Mouse (Mus musculus): ENCODE results near the gene Hdac1.

The Hdac1 gene

DNA sequence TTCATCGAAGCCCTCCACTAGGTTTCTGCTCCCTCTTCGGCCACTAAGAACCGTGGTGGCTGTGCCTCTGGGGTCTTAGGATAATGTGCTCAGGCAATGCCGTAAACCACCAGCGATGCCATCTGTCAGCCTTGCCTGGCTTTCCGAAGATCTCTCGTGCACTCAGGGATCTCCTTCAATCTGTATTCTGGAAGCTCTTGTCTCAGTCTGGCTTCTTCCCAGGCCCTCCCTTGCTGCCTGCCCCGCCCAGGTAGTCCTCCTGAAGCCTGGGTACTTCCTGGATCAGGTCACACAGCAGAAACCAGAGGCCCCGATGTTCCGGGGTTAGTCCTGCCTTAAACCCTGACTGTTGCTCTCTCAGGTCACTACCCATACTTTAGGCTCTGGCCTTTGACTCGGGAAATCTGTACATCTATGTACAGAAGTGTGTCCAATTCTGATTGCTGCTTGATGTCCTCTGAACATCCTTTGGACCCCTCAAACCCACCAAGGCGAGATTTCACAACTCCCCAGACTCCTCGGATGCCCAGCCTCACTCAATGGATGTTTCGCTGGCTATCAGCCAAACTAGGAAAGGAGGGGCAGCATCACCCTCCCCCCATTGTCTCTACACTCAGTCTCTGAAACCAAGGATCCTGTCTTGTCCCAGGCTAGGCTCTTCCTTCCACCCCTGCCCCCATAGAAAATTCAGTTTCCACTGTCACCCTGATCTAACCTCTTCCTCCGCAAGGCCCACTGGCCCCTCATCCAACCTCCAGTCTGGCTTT lies 33.5 kb downstream of the Hdac1 start:
- POLR2A ChIA-PET = interaction anchor here in 3 of 4 experiments (0.5 to 7.1 kb wide), 35 partner anchors 8 to 275 kb away, joined by 3 to 234 read pairs (median 3); partner anchors contain the start of genes Fam229a (in 2 of the 3), Hdac1 (in 2 of the 3), Bsdc1 (in 1 of the 3) and Tmem39b (in 1 of the 3)
- CTCF ChIA-PET = interaction anchor here in 2 of 4 experiments (0.6 to 1.4 kb wide), 5 partner anchors 11 to 1025 kb away, joined by 3 to 8 read pairs (median 4); no protein-coding TSS in a partner anchor

DNA sequence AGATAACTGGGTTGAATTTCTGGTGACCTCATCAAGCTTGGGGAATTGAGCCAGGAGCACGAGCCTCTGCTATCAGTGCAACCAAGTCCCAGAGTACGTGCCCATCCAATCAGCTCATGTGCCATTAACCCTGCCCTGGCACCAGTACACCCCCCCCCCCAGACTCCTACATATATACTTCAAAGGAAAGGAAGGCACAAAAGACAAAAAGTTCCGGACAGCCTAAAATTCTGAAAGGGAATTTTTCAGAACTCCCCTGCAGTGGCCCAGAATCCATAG lies 34.3 kb downstream of the Hdac1 start:
- ChIA-PET CTCF (interaction anchor here in 2 of 4 experiments (0.6 to 1.4 kb wide), 3 partner anchors 14 to 311 kb away, joined by 3 to 5 read pairs (median 3); no protein-coding TSS in a partner anchor), POLR2A (interaction anchor here in 3 of 4 experiments (0.5 to 7.1 kb wide), 12 partner anchors 9 to 265 kb away, joined by 3 to 234 read pairs (median 4); partner anchors contain the start of gene Bsdc1 (in 1 of the 3))

DNA sequence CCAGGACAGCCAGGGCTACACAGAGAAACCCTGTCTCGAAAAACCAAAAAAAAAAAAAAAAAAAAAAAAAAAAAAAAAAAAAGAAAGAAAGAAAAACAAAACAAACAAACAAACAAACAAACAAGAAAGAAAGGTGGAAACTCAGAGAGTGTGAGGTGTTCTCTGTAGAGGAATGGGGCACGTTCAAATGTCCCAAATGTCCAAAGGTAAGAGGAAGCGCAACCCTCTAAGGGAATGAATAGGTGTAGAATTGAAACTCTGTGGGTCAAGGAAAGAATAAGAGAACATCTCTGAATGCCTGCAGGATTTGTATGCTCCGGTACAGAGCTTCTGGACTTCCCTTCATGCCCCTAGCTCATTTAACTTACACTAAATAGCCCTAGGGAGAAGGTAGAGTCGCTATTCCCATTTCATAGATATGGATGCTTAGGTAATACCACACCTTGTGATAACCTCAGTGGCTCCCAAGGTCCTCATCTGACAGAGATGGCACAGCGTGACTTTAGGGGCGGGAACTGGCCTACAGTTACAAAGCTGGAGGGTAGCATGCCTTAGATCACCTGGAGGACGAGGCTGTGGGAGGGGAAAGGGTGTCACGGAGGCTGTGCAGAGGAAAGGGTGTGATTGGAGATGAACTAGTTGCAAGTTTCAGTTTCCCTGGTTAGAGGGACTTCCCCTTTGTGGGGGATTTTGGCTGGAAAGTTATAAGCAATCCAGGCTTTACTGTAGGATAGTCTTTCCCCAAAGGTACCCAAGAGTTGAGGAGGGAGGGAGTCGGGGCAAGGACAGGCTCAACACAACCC lies 34.9 kb downstream of the Hdac1 start:
- CTCF ChIA-PET = interaction anchor here in 2 of 4 experiments (0.7 to 1.4 kb wide), 2 partner anchors 13 to 312 kb away, joined by 3 to 5 read pairs; no protein-coding TSS in a partner anchor
- POLR2A ChIA-PET = interaction anchor here in 3 of 4 experiments (0.5 to 7.1 kb wide), 12 partner anchors 9 to 107 kb away, joined by 3 to 234 read pairs (median 3); partner anchors contain the start of genes Bsdc1 (in 1 of the 3) and Dcdc2b (in 1 of the 3)

- POLR2A ChIA-PET = interaction anchor here in 2 of 4 experiments (0.8 to 1.0 kb wide), 3 partner anchors 10 to 37 kb away, joined by 3 to 4 read pairs (median 3); partner anchors contain the start of gene Hdac1 (in 1 of the 2)
- CTCF ChIA-PET = interaction anchor here in 1 of 4 experiments (0.7 kb wide), 1 partner anchor 9 kb away, joined by 3 read pairs; no protein-coding TSS in a partner anchor
Measured at GRCm38 (mm10) chr4:129505511-129505910, 37.0 kb downstream of the Hdac1 start.

- CTCF ChIA-PET = interaction anchor here in 1 of 4 experiments (1.2 kb wide), 1 partner anchor 11 kb away, joined by 3 read pairs; no protein-coding TSS in a partner anchor
Measured at GRCm38 (mm10) chr4:129502901-129503444, 39.5 kb downstream of the Hdac1 start.

DNA sequence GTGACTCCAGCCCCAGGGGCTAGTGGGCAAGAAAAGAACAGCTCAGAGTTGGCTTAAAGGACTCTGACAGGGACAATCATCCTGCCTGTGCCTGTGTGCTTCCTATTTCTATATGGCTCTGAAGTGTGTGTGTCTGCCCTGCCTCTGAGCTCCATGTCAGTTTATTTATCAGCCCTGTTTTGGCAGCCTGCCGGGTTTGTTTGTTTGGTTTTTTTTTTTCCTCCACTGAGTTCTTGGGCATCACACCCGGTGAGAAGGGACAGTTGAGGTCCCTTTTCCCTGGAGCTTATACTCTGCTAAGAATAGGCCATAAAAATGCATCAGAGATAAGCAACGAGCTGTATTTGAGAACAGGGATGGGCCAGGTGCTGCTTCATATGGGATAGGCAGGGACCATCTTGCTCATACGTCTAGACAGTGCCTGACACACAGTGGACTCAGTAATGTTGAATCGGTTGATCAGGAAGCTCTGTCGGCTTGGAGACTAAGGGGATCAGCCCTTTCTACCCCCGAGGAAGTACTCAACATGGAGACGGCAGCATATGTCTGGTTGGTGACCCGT lies 40.1 kb downstream of the Hdac1 start:
- ChIA-PET CTCF (interaction anchor here in 1 of 4 experiments (0.9 to 1.2 kb wide), 2 partner anchors 11 to 52 kb away, joined by 3 to 4 read pairs; no protein-coding TSS in a partner anchor), POLR2A (interaction anchor here (0.6 to 11.8 kb wide), 29 partner anchors 8 to 510 kb away, joined by 3 to 234 read pairs (median 6); partner anchors contain the start of genes Marcksl1 (in 4 of the 4), Bsdc1 (in 3 of the 4), Fam229a (in 2 of the 4) and Hdac1 (in 2 of the 4))

More at GRCm38 (mm10) chr4:129502901-129503444, 39.5 kb downstream of the Hdac1 start:
- POLR2A ChIA-PET = interaction anchor here (0.7 to 11.8 kb wide), 33 partner anchors 8 to 511 kb away, joined by 3 to 234 read pairs (median 5); partner anchors contain the start of genes Marcksl1 (in 4 of the 4), Bsdc1 (in 3 of the 4), Fam229a (in 2 of the 4) and Hdac1 (in 2 of the 4)

DNA sequence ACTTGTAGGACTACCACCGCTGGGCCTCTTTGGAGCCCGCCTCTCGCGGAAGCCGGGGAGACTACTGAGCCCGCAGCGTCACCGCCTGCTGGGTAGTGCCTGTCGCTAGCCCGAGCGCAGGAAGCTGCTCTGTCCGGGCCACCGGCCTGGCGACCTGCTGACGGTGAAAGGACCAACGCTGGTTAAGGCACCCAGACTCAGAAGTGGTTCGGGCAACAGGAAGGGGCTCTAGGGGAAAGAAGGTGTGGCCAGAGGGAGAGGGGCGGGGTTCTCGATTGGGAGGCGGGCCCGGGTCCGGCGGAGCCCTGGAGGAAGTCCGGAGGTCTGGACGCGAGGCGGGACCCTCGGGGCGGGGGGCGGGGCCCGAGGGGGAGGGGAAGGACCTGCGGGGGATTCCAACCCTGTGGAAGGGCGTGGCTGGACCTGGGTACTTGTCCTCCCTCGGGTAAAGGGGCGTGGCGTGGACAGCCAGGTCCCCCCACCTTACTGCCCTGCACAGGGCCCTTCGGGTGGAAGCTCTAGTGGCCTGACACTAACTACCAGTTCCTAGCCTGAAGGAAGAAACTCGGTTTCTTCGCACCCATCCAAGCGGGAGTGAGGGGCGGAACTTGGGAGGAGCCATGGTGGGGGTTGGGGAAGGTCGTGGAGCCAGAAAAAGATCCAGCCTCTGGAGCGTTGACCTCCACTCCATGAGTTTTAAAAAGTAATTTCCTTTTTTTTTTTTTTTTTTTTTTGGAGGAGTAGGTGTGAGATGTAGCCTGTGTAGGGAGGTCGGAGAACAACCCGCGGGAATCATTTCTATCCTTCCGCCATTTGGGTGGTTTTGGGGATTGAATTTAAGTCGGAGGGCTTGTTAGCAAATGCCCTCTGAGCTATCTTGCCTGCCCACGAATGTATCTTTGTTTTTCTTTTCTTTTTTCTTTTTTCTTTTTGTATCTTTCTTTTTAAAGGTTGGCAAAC lies 41.6 kb downstream of the Hdac1 start:
- ChIA-PET POLR2A (interaction anchor here (0.5 to 11.8 kb wide), 51 partner anchors 8 to 443 kb away, joined by 3 to 234 read pairs (median 4); partner anchors contain the start of genes Marcksl1 (in 4 of the 4), Bsdc1 (in 3 of the 4), Fam229a (in 2 of the 4) and Tssk3 (in 2 of the 4)), CTCF (interaction anchor here in 2 of 4 experiments (0.6 to 1.4 kb wide), 6 partner anchors 10 to 116 kb away, joined by 3 to 5 read pairs (median 3); partner anchors contain the start of gene Marcksl1 (in 2 of the 2))

DNA sequence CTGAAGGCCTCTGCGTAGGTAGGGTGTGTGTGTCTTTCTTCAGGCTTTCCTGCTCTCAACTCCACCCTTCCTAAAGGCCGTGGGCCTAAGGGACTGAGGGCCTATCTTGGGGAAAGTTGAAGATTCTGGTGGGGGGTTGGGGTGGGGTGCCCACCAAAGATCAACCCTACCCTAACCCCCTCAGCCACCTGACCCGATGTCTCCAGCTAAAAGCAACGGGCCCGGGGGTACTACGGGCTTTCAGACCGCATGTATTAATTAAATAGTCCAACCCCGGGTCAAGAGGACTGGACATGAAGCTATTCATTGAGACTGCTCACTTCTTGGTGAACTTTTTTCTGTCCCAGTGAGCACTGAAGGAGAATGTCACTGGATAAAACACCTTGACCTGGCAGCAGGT lies 42.5 kb downstream of the Hdac1 start:
- ChIA-PET POLR2A (interaction anchor here (0.5 to 11.8 kb wide), 38 partner anchors 9 to 544 kb away, joined by 3 to 234 read pairs (median 5); partner anchors contain the start of genes Marcksl1 (in 4 of the 4), Bsdc1 (in 3 of the 4), Fam229a (in 2 of the 4) and Tssk3 (in 2 of the 4)), CTCF (interaction anchor here in 2 of 4 experiments (0.6 to 1.4 kb wide), 5 partner anchors 10 to 115 kb away, joined by 3 to 5 read pairs (median 3); partner anchors contain the start of gene Marcksl1 (in 2 of the 2))

- POLR2A ChIA-PET = interaction anchor here in 3 of 4 experiments (0.6 to 11.8 kb wide), 20 partner anchors 8 to 447 kb away, joined by 3 to 234 read pairs (median 4); partner anchors contain the start of genes Marcksl1 (in 3 of the 3), Fam229a (in 2 of the 3), Tssk3 (in 2 of the 3) and Bsdc1 (in 1 of the 3)
- CTCF ChIA-PET = interaction anchor here in 1 of 4 experiments (0.6 kb wide), 1 partner anchor 146 kb away, joined by 3 read pairs; no protein-coding TSS in a partner anchor
Measured at GRCm38 (mm10) chr4:129498941-129499340, 43.6 kb downstream of the Hdac1 start.

- ChIA-PET CTCF (interaction anchor here in 2 of 4 experiments (0.9 to 2.7 kb wide), 3 partner anchors 60 to 112 kb away, joined by 3 to 13 read pairs (median 3); no protein-coding TSS in a partner anchor), POLR2A (interaction anchor here (0.7 to 11.8 kb wide), 25 partner anchors 9 to 200 kb away, joined by 3 to 234 read pairs (median 4); partner anchors contain the start of genes Marcksl1 (in 3 of the 4), Hdac1 (in 2 of the 4), Bsdc1 (in 1 of the 4) and Tmem39b (in 1 of the 4))
Measured at GRCm38 (mm10) chr4:129496631-129497030, 45.9 kb downstream of the Hdac1 start.

DNA sequence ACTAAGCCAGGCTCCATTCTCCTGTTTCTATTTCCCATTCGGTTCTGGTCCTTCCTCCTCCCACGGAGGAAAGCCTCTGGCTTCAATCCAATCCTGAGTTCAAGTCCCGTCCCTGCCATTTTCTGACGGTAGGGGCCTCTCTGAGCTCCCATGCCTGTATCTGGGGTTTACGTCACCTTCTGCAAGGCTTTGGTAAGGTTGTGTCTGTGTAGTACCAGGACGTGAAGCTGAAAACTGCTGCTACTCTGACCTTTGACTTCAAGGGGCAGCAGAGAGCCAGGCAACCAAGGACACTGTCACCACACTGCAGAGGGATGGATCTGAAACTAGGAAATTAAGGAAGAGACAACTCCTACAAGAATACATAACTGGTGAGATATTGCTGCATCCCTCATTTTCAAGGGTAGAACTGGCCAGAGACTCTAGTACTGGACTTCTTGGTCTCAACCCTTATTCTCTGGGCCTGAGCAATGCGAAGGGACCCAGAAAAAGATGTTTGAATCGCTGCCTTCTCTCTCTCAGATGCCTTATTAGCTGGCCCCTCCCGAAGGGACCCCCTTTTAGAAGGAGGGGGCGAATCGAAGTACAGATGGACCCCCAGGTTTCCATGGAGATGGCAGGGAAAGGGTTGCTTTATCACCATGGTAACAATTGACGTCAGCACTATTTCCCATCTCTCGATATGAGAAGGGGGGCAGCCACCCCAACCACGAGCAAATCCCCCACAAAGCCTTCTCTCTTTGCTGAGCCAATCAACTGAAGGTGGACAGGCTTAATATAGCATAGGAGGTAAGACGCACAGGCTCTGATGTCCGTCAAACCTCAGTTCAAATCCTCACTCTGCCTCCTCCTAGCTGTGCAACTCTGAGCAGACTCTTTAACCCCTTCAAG lies 46.6 kb downstream of the Hdac1 start:
- CTCF ChIA-PET = interaction anchor here in 3 of 4 experiments (0.9 to 2.7 kb wide), 15 partner anchors 18 to 265 kb away, joined by 3 to 13 read pairs (median 3); partner anchors contain the start of genes Bsdc1 (in 2 of the 3) and Marcksl1 (in 1 of the 3)
- POLR2A ChIA-PET = interaction anchor here (0.6 to 11.8 kb wide), 44 partner anchors 8 to 275 kb away, joined by 3 to 234 read pairs (median 4); partner anchors contain the start of genes Marcksl1 (in 3 of the 4), Hdac1 (in 2 of the 4), Bsdc1 (in 1 of the 4) and Tmem39b (in 1 of the 4)

DNA sequence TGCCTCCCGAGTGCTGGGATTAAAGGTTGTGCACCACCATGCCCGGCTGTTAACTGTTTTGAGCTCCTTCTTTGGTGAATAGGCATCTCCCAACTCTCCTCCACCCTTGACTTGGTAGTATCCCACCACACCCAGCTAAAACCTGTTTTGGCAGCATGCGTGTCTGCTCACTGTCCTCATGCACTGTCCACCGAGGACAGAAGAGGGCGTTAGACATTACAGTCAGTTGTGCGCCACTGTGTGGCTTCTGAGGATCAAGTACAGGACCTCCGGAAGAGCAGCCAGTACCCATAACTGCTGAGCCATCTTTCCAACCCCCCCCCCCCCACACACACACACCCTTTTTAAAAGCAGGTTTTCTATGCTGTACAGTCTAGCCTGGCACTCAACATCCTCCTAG lies 47.8 kb downstream of the Hdac1 start:
- POLR2A ChIA-PET = interaction anchor here in 3 of 4 experiments (0.6 to 11.8 kb wide), 25 partner anchors 8 to 149 kb away, joined by 3 to 234 read pairs (median 4); partner anchors contain the start of genes Bsdc1 (in 2 of the 3), Marcksl1 (in 2 of the 3) and Txlna (in 1 of the 3)
- CTCF ChIA-PET = interaction anchor here in 3 of 4 experiments (0.5 to 2.7 kb wide), 17 partner anchors 14 to 264 kb away, joined by 3 to 15 read pairs (median 4); partner anchors contain the start of genes Bsdc1 (in 1 of the 3) and Marcksl1 (in 1 of the 3)

- ChIA-PET POLR2A (interaction anchor here (0.5 to 3.2 kb wide), 25 partner anchors 10 to 230 kb away, joined by 3 to 32 read pairs (median 3); partner anchors contain the start of genes Marcksl1 (in 3 of the 4), Bsdc1 (in 2 of the 4), C77080 (in 1 of the 4) and Hdac1 (in 1 of the 4)), CTCF (interaction anchor here in 1 of 4 experiments (0.7 to 1.6 kb wide), 4 partner anchors 11 to 206 kb away, joined by 3 read pairs; partner anchors contain the start of gene Tmem39b)
Measured at GRCm38 (mm10) chr4:129490972-129491880, 51.3 kb downstream of the Hdac1 start, which contains the start of the genes Tssk3 and Fam229a. Gene Tssk3, minus strand, starts transcription at chr4:129491022. Gene Fam229a, plus strand, starts transcription at chr4:129491190.
